Mouse (Mus musculus) hindbrain, embryonic 11.5 days (tissue): ENCODE data around the gene Cxcl14. TPM values are rescaled to one million over a fixed set of nuclear protein-coding genes. Genes with fewer than 3 reads are reported as not detected.

Source experiments
- ATAC-seq: fragments of 200-750 bp; cut with Nextera tagmentation; 2 replicates; pipeline ENCODE4 v1.8.0; 2017; ENCODE audit warnings: mild to moderate bottlenecking, moderate TSS enrichment, moderate library complexity; ENCODE audit not compliant: low FRiP score
- DNase-seq: peaks from one replicate; pipeline ENCODE4 v3.0.0-alpha.2; 2015; ENCODE audit warnings: low spot score
- H3K27ac ChIP-seq: fragments of 300-500 bp; sonication (generic); 2 replicates; pipeline ENCODE4 v1.5.1; 2014; ENCODE audit warnings: mild to moderate bottlenecking, low read depth, low read length
- H3K27me3 ChIP-seq: fragments of 300-500 bp; sonication (generic); 2 replicates; pipeline ENCODE4 v1.6.1; 2014; ENCODE audit warnings: mild to moderate bottlenecking, low read length, moderate library complexity, mixed read lengths; ENCODE audit not compliant: control insufficient read depth, insufficient read depth
- H3K36me3 ChIP-seq: fragments of 300-500 bp; sonication (generic); 2 replicates; pipeline ENCODE4 v1.6.1; 2014; ENCODE audit warnings: mild to moderate bottlenecking, low read length, moderate library complexity, mixed read lengths; ENCODE audit not compliant: control insufficient read depth, insufficient read depth
- H3K4me1 ChIP-seq: fragments of 300-500 bp; sonication (generic); replicated peaks from 2 replicates; pipeline ENCODE4 v1.6.1; 2014; ENCODE audit warnings: low read length, mixed read lengths; ENCODE audit not compliant: control insufficient read depth, insufficient read depth
- H3K4me2 ChIP-seq: fragments of 300-500 bp; sonication (generic); replicated peaks from 2 replicates; pipeline ENCODE4 v1.6.1; 2014; ENCODE audit warnings: mild to moderate bottlenecking, low read depth, low read length
- H3K4me3 ChIP-seq: fragments of 300-500 bp; sonication (generic); 2 replicates; pipeline ENCODE4 v1.5.1; 2014; ENCODE audit warnings: low read depth, low read length
- H3K9ac ChIP-seq: fragments of 300-500 bp; sonication (generic); 2 replicates; pipeline ENCODE4 v1.6.1; 2014; ENCODE audit warnings: low read depth, low read length
- H3K9me3 ChIP-seq: fragments of 300-500 bp; sonication (generic); 2 replicates; pipeline ENCODE4 v1.6.1; 2016; ENCODE audit warnings: low read length; ENCODE audit not compliant: control insufficient read depth
- WGBS: fragments of 180-500 bp; shearing (Covaris S2); extraction: QIAGEN DNeasy Blood & Tissue Kit; methylation state at CpG from one replicate; pipeline ENCODE4 v1.1.7; 2014; 5-methylcytosine and 5-hydroxymethylcytosine counted together
- polyA plus RNA-seq: library from polyadenylated mRNA; unstranded; fragments of >200 nt; fragmentation: Nextera tagmentation; extraction: Ambion mirVana; gene quantifications from 2 replicates; pipeline ENCODE4 v1.2.1, GENCODE M21; 2014

Gene Cxcl14
- polyA plus RNA-seq, 1 experiment from 2014 or later, result 23.4 TPM

DNA sequence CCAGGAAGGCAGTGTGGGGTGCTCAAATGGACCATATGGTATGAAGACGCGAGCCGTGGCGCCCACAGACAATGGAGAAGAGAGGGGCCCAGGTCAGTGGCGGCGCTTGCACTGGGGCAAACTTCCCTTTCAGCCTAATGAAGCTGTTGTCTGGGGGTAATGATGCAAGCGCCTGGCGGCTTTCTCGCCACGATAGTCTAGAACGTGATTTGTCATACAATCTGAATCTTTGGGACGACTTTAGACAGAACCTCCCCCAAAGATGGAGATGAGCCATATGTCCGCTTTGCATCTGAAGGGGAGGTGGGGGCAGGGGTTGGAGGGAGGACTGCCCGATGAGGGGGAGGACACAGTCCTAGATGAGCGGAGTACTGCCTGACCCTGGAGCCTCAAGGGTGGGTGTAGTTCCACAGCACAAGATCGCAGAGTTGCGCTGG lies 36.0 kb downstream of the Cxcl14 start:
- Histone ChIP-seq H3K4me3 (no peak overlapping the region), H3K4me2 (no peak overlapping the region; the same call in 1 of the 2 replicates), H3K9ac (0 out of 2 replicates have a peak overlapping the region, but pooled peaks have one; percentile 19), H3K27me3 (peaks cover 84% of the 10 kb centered on the region), H3K4me1 (peaks cover 20% of the 10 kb centered on the region), H3K9me3 (no peaks in the 10 kb centered on the region), H3K27ac (peak overlapping the region; percentile 70), H3K36me3 (no peaks in the 10 kb centered on the region)
- 3% methylated on average over 17 of the region's 17 CpGs for WGBS
- DNase-seq, result no peak
- peak; percentile 72 for ATAC-seq

DNA sequence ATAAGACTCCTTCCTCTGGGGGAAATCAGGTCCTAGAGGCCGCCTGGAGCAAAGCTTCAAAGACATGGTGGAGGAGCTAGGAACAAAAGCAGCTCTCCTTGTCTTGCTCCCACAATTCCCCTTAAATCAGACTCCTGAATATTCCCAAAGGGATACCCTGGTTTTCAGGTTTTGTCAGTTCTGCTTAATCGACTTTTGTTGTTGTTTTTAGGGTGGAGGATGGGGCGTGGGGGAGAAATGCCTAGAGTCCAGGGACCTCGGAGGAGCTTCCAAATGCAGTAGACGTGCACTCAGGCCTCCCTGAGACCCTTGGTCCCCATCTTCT lies 36.5 kb downstream of the Cxcl14 start:
- WGBS, result 5% methylated on average over 5 of the region's 5 CpGs
- Histone ChIP-seq H3K4me1 (peaks cover 22% of the 10 kb centered on the region), H3K4me2 (no peak overlapping the region; the same call in 1 of the 2 replicates), H3K4me3 (no peak overlapping the region), H3K27ac (peak overlapping the region; percentile 70), H3K9ac (0 out of 2 replicates have a peak overlapping the region, but pooled peaks have one; percentile 19), H3K9me3 (no peaks in the 10 kb centered on the region), H3K27me3 (peaks cover 86% of the 10 kb centered on the region), H3K36me3 (no peaks in the 10 kb centered on the region)
- DNase-seq (peak; percentile 66), ATAC-seq (no peak)

DNA sequence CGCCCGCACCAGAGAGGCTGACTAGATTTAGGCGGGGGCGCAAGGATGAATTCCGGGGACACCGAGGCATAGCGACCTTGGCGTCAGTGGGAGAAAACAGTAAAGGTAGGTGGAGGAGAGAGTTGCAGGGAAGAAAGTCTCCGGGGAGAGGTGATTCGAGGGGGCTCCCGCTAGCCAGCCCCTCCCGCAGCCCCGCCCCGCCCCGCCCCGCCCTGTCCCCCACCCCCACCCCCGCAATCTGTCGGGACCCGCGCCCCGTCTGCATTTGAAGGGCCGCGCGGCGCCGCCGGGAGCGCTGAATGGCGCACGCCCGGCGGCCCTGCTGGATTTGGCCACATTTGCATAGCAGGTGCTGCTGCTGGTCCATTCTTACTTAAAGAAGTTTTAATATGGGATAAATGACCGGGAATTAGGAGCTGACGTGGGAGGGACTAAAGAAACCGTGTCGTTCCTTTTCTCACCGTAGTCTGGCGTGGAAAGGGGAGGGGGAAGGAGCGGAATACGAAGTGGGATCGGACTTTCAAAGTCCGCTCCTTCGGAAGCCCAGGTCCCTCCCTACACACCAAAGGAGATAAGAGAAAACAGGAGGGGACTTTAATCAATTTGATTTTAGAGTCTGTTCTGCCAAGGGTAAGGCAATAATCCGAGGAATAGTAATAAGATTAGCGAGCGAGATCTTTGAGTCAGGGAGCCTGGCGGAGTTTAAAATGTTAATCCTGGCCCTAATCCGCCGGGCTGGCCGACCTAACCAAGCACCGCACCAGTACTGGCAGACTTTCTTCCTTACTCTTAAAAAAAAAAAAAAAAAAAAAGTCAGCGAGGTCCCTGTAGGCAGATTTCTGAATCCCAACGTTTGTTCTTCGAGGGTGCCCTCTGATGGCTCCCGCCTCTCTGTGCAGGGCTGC lies 37.1 kb downstream of the Cxcl14 start:
- Histone ChIP-seq H3K27me3 (peaks cover 89% of the 10 kb centered on the region), H3K36me3 (no peaks in the 10 kb centered on the region), H3K9ac (peak overlapping the region; percentile 54), H3K27ac (peak overlapping the region; percentile 80), H3K4me1 (peaks cover 22% of the 10 kb centered on the region), H3K4me3 (peak overlapping the region; percentile 34), H3K4me2 (peak overlapping the region; percentile 57), H3K9me3 (no peaks in the 10 kb centered on the region)
- 0 out of 2 replicates have a peak, but pooled peaks have one; percentile 20 for ATAC-seq
- under 1% methylated on average over 37 of the region's 55 CpGs for WGBS
- peak; percentile 60 for DNase-seq

DNA sequence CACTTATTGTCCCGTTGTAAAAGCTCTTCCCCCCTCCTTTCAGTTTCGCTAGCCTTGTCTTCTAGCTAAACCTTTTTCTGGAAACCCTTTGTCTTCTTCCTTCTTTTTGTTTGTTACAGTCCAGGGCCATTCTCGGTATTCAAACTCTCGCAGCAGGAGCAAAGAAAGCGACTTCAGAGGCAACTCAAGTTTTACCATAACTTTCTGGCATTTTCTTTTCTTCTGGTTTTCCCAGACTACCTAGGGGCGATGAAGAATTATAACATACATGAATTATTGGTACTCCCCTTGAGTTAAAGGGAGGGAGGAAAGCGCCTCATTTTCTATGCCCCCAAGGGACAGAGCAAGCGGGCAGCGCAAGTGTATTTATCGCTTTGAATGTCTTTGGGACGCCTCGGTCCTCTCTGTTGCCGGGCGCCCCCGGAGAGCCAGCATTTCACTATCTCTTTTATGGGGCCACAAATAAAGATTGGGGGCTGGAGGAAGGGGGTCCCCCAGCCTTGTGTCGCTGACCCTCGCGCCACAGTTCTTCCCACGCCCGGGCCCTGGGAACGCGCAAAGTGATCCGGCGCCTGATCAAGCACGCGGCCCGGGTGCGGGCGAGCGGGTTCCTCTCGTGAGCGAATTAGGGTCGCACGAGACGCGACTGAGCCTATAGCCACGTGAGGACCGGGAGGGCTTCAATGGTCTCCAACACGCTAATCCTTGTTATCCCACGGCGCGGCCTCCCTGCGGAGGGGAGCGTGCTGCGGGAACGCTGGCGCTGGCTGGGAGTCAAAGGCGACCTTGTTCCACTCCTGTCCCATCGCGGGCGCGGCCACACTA lies 37.9 kb downstream of the Cxcl14 start:
- H3K36me3 ChIP-seq, result no peaks in the 10 kb centered on the region
- peak overlapping the region; percentile 80 for H3K27ac ChIP-seq
- H3K4me1 ChIP-seq, result peaks cover 23% of the 10 kb centered on the region
- DNase-seq (peak; percentile 67), ATAC-seq (0 out of 2 replicates have a peak, but pooled peaks have one; percentile 3)
- H3K4me2 ChIP-seq, result peak overlapping the region; percentile 57
- peak overlapping the region; percentile 54 for H3K9ac ChIP-seq
- WGBS, result under 1% methylated on average over 52 of the region's 52 CpGs
- H3K27me3 ChIP-seq, result peaks cover 89% of the 10 kb centered on the region
- H3K4me3 ChIP-seq, result peak overlapping the region; percentile 34
- no peaks in the 10 kb centered on the region for H3K9me3 ChIP-seq

DNA sequence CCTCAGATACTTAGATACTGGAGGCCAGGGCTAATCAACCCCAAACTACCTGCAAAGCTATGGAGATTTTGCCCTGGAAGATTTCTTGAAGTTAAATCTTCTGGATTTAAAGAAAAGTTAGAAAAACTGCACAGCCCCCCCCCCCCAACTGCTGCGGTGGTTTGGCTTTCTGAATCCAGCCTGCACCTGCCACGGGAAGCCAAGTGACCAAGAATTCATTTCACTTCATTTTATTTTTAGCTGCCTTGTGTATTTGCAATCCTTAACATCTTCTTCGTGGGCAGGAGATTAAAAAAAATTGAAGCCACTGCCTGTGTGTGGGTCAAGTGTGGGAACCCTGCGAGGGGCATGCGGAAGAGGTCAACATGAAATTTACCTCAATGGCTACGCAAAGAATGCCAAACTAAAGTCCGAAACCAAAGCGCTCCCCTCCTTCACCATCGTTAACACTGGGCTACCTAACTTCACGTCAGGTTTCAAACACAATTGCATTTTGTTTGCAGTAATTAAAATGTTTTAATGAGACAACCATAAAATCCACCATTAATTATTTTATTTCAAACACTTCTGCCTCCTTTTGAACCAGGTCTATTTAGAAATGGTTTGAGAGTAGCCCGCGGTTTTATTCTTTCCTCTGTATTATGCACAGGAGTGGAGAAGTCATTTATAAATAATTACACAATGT lies 38.7 kb downstream of the Cxcl14 start:
- DNase-seq, result peak; percentile 47
- 2% methylated on average over 12 of the region's 12 CpGs for WGBS
- Histone ChIP-seq H3K4me3 (no peak overlapping the region), H3K36me3 (no peaks in the 10 kb centered on the region), H3K9me3 (no peaks in the 10 kb centered on the region), H3K4me2 (no peak overlapping the region), H3K4me1 (peaks cover 31% of the 10 kb centered on the region), H3K27ac (peak overlapping the region; percentile 67; the same call in 1 of the 2 replicates), H3K9ac (no peak overlapping the region), H3K27me3 (peaks cover 89% of the 10 kb centered on the region)
- ATAC-seq, result no peak

DNA sequence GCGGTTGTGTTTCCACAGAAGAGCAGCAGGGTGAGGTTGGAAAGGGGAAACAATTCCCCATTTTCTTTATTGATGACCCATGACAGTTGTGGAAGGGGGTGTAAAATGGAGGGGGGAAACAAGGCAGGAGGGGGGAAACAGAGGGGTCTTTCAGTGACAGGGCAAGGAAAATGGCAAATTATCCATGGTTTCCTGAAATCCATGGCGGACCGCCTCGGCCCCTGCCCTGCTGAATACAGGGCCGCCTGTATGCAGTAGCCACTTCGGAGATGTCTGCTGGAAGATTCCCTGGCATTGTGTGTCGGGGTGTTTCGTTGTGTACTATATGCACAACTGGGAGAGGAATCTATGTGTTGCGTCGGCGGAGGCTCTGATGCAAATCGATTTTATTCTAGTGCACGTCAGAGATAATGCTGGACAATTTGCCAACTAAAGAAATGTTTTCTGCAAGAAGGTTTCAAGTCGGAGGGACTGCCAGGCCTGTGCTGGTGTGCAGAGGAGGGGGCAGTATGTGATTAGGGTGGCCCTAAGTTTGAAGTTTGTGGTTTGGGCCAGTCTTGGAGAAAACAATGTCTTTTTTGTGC lies 39.5 kb downstream of the Cxcl14 start:
- Histone ChIP-seq H3K4me3 (no peak overlapping the region), H3K27ac (peak overlapping the region; percentile 37; the same call in 1 of the 2 replicates), H3K4me1 (peaks cover 33% of the 10 kb centered on the region), H3K9me3 (no peaks in the 10 kb centered on the region), H3K36me3 (no peaks in the 10 kb centered on the region), H3K9ac (no peak overlapping the region), H3K27me3 (peaks cover 90% of the 10 kb centered on the region), H3K4me2 (no peak overlapping the region)
- ATAC-seq (peak; percentile 17; the same call in 1 of the 2 replicates), DNase-seq (peak; percentile 51)
- WGBS, result 5% methylated on average over 14 of the region's 14 CpGs

DNA sequence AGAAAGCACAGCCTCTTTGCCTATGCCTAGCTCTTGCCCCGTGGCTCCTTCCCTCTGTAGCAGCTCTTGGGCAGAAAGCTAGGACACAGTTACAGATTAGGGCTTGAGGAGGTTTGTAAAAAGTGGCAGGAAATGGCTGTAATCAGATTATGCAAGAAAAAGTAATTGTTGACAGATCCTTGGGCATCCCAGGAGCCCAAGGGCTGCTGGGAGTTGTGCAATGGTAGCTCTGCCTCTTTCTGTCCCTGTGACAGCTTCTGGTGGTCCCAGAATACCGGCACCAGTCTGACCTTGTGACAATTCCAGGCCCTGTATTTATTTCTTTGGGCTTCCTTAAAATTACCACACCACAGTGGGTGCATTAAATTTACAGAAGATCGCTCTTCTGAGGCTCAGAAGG lies 43.0 kb downstream of the Cxcl14 start:
- Histone ChIP-seq H3K27me3 (peaks cover 91% of the 10 kb centered on the region), H3K36me3 (no peaks in the 10 kb centered on the region), H3K4me1 (peaks cover 26% of the 10 kb centered on the region), H3K9ac (0 out of 2 replicates have a peak overlapping the region, but pooled peaks have one; percentile 5), H3K4me2 (no peak overlapping the region), H3K9me3 (no peaks in the 10 kb centered on the region), H3K27ac (no peak overlapping the region), H3K4me3 (no peak overlapping the region)
- DNase-seq (no peak), ATAC-seq (no peak)
- 17% methylated on average over 3 of the region's 3 CpGs for WGBS

DNA sequence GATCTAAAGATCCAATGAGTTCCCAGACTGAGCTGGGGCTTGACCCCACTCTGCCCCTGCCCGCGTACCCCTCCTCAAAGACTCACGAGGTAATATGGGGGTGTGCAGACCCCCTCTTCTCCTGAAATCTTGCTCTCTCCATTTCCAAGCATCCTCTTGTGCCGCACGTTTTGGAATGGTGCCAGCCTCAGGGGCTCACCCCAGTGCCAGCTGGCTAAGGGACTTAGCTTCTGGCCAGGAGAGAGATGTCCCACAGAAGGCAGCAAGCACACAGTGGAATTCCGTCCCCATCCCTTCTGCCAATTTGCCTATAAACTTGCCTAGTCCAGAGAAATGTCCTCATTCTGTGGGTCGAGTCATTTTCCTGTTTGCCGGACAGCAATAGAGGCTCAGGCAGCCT lies 43.6 kb downstream of the Cxcl14 start:
- ATAC-seq (no peak), DNase-seq (no peak)
- Histone ChIP-seq H3K9me3 (no peaks in the 10 kb centered on the region), H3K9ac (0 out of 2 replicates have a peak overlapping the region, but pooled peaks have one; percentile 5), H3K4me2 (peak overlapping the region; percentile 41), H3K27me3 (peaks cover 94% of the 10 kb centered on the region), H3K4me1 (peaks cover 26% of the 10 kb centered on the region), H3K36me3 (no peaks in the 10 kb centered on the region), H3K4me3 (peak overlapping the region; percentile 29; the same call in 1 of the 2 replicates), H3K27ac (peak overlapping the region; percentile 12)
- 5% methylated on average over 8 of the region's 8 CpGs for WGBS
